18 mouse cellular contexts compared by ENCODE assay signal in genomic region chr9:62712374-62712773, GRCm38 (mm10). TPM values are rescaled to one million over a fixed set of nuclear protein-coding genes. Genes with fewer than 3 reads are reported as not detected.
A peak's percentile ranks its signal among the peaks of the same experiment; 100 is the strongest.
DNase-seq lines count a peak whose midpoint lies in the region; ATAC-seq and TF ChIP-seq lines count a peak whose summit lies in the region.
"Had no signal": no experiment of that assay in that cellular context is flagged by ENCODE, and none has a peak within 500 bp of the region (broad histone marks: within the 10 kb centered on the region; RNA-seq: fewer than 3 reads in every experiment).

No protein-coding gene starts in this region.

- H3K4me3 ChIP-seq in limb, embryonic 13.5 days = no peak overlapping the region
- no peak overlapping the region for H3K4me3 ChIP-seq in kidney, embryonic 16.5 days (ENCODE audit: low read length)
- H3K4me3 ChIP-seq: forebrain, embryonic 15.5 days; heart, embryonic 15.5 days; hindbrain, embryonic 12.5 days; intestine, embryonic 15.5 days; lung, embryonic 15.5 days had no signal

- no peaks in the 10 kb centered on the region for H3K27me3 ChIP-seq in Patski
- H3K27me3 ChIP-seq in limb, embryonic 13.5 days = no peaks in the 10 kb centered on the region
- H3K27me3 ChIP-seq in kidney, embryonic 16.5 days (ENCODE audit: insufficient read depth, low read length) = no peaks in the 10 kb centered on the region
- H3K27me3 ChIP-seq: forebrain, embryonic 15.5 days; heart, embryonic 15.5 days; intestine, embryonic 15.5 days; lung, embryonic 15.5 days had no signal

- no peak for ATAC-seq in Patski
- no peak for ATAC-seq in limb, embryonic 13.5 days (ENCODE audit: low FRiP score, low read depth)
- no peak for ATAC-seq in kidney, embryonic 16.5 days (ENCODE audit: low FRiP score, low TSS enrichment)
- ATAC-seq: forebrain, embryonic 15.5 days; intestine, embryonic 15.5 days had no signal

- in situ Hi-C loops in Patski (cut with MboI; ENCODE audit: low pct_unique_long_range_greater_than_20kb) = no loop called here

- H3K27ac ChIP-seq in limb, embryonic 13.5 days = 0 out of 2 replicates have a peak overlapping the region, but pooled peaks have one; percentile 39
- no peak overlapping the region for H3K27ac ChIP-seq in kidney, embryonic 16.5 days (ENCODE audit: low read length)
- H3K27ac ChIP-seq: forebrain, embryonic 15.5 days; heart, embryonic 15.5 days; hindbrain, embryonic 12.5 days; intestine, embryonic 15.5 days; lung, embryonic 15.5 days had no signal

- H3K9ac ChIP-seq in limb, embryonic 13.5 days = no peak overlapping the region
- no peak overlapping the region for H3K9ac ChIP-seq in kidney, embryonic 16.5 days (replicated peaks; ENCODE audit: low read length)
- H3K9ac ChIP-seq: forebrain, embryonic 15.5 days; heart, embryonic 15.5 days; hindbrain, embryonic 12.5 days; intestine, embryonic 15.5 days; lung, embryonic 15.5 days had no signal

- CTCF ChIA-PET in Patski (lab: Charles Lee) = no interaction called here

- DNase-seq in adrenal gland, adult 2 months = peak; percentile 38
- no peak for DNase-seq in adrenal gland, postnatal 4 days (ENCODE audit: low spot score in 2 of 2)
- DNase-seq in layer of hippocampus, postnatal 36 days = peak; percentile 21 to 22
- DNase-seq in layer of hippocampus, postnatal 10 days (ENCODE audit: low spot score in 2 of 2) = no peak
- peak; percentile 37 for DNase-seq in Patski (ENCODE audit: low read depth, low spot score)
- no peak for DNase-seq in kidney, adult 9 months
- DNase-seq: cerebellum, postnatal 25 days; kidney, postnatal 4 days; midbrain, embryonic 14.5 days had no signal

- TF ChIP-seq CTCF in Patski (IDR thresholded peaks at IDR 0.05) = no peak

- no peak overlapping the region for H3K4me2 ChIP-seq in limb, embryonic 13.5 days (replicated peaks)
- no peak overlapping the region for H3K4me2 ChIP-seq in kidney, embryonic 16.5 days (replicated peaks; ENCODE audit: low read depth, low read length)
- H3K4me2 ChIP-seq: forebrain, embryonic 15.5 days; heart, embryonic 15.5 days; hindbrain, embryonic 12.5 days; intestine, embryonic 15.5 days; liver, embryonic 11.5 days; lung, embryonic 15.5 days had no signal

- no peaks in the 10 kb centered on the region for H3K36me3 ChIP-seq in limb, embryonic 13.5 days
- H3K36me3 ChIP-seq in kidney, embryonic 16.5 days (ENCODE audit: insufficient read depth, low read length) = no peaks in the 10 kb centered on the region
- H3K36me3 ChIP-seq: forebrain, embryonic 15.5 days; heart, embryonic 15.5 days; hindbrain, embryonic 12.5 days; intestine, embryonic 15.5 days; lung, embryonic 15.5 days had no signal

- POLR2A ChIA-PET in Patski (lab: Charles Lee) = no interaction called here

- H3K4me1 ChIP-seq in limb, embryonic 13.5 days = peaks cover 34% of the 10 kb centered on the region
- peaks cover 8% of the 10 kb centered on the region for H3K4me1 ChIP-seq in kidney, embryonic 16.5 days (ENCODE audit: insufficient read depth, low read length)
- H3K4me1 ChIP-seq: forebrain, embryonic 15.5 days had no signal

- peaks cover 6% of the 10 kb centered on the region; the same call in 1 of the 2 replicates for H3K9me3 ChIP-seq in limb, embryonic 13.5 days
- H3K9me3 ChIP-seq in kidney, embryonic 16.5 days (ENCODE audit: low read length) = no peaks in the 10 kb centered on the region
- H3K9me3 ChIP-seq: forebrain, embryonic 15.5 days; heart, embryonic 15.5 days; intestine, embryonic 15.5 days; lung, embryonic 15.5 days had no signal

- WGBS in limb, embryonic 13.5 days = 63% methylated on average over 6 of the region's 6 CpGs
- 74% methylated on average over 6 of the region's 6 CpGs for WGBS in kidney, embryonic 16.5 days

RNA-seq across cellular contexts. Expression of gene Itga11, which starts 34.7 kb away (rescaled TPM):
- 1 to 10 TPM; 1.9 to 3.5 TPM for total RNA-seq in adrenal gland, adult 2 months (2021)
- polyA plus RNA-seq in adrenal gland, adult 2 months (2012; rRNA removed) = 1.3 and 1.5 TPM in 2 replicates
- 1 to 10 TPM; 2.3 to 2.9 TPM for total RNA-seq in adrenal gland, postnatal 4 days (2021)
- total RNA-seq in layer of hippocampus, postnatal 36 days (2021) = 1 to 10 TPM; 3.8 to 3.9 TPM
- total RNA-seq in layer of hippocampus, postnatal 10 days (2021) = under 1 TPM; 0.59 to 0.91 TPM
- 0.01 TPM for polyA plus RNA-seq in Patski (2021)
- 8.0 and 8.2 TPM in 2 replicates for polyA plus RNA-seq in limb, embryonic 13.5 days (2015; fragmentation: Nextera tagmentation; extraction: Ambion mirVana)
- 0.82 and 1.3 TPM in 2 replicates for polyA plus RNA-seq in kidney, embryonic 16.5 days (2015; fragmentation: Nextera tagmentation; extraction: Ambion mirVana)
- total RNA-seq: granulocyte monocyte progenitor cell, adult 5-6 weeks had no signal

Comparison
In these comparisons a context has a peak if more than half of its experiments do, and no peak if none do; other contexts are left out.
1. DNase-seq: peak in adrenal gland, adult 2 months (single experiment), layer of hippocampus, postnatal 36 days (2 of 2) and Patski (single experiment); none in adrenal gland, postnatal 4 days (0 of 2), layer of hippocampus, postnatal 10 days (0 of 2) and kidney, adult 9 months (single experiment).